Mouse (Mus musculus) yolk sac, embryonic 10.5 days (tissue): ENCODE data around the gene Dtl.
A peak's percentile ranks its signal among the peaks of the same experiment; 100 is the strongest.

Experiments used
- DNase-seq: peaks from one replicate; pipeline ENCODE4 v3.0.0-alpha.2; 2017; ENCODE audit warnings: low spot score

The Dtl gene

DNA sequence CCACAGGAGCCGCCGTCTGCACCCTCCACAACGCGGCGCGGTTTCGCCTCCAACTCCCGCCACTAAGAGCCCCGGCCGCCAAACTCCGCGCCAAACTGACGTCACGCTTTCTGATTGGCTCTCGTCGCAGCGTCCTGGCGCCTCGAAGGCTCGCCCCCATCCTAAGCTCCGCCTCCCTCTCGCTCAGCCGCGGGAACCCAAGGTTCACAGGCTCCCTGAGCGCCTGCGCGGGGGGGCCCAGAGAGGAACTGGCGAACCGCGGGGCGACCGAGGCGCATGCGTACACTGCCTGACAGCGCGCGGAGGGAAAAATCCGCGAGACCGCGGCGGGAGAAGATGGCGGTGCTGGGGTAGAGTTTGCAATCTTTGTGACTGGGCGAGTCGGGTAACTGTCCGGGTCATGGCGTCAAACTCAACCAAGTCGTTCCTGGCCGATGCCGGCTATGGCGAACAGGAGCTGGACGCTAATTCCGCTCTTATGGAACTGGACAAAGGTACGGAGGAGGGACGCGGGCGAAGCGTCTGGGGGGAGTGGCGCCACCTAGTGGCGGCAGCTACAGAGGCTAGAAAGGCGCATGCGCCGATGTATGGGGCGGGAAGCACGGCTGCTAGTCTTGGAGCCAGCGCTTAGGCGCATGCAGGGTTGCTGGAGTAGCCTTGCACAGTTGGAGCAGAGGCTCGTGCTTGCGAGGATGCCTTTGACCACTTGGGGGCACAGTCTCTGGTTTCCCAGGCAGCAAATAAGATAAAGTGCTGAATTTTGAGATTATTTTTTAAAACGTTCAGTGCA, at the start of gene Dtl, which contains the start of gene Ints7:
Dtl (minus strand) TSS at position 87 of the 790 bp plus-strand sequence.
Ints7 (plus strand) TSS at position 179 of the 790 bp plus-strand sequence.
- DNase-seq = peak; percentile 99

DNA sequence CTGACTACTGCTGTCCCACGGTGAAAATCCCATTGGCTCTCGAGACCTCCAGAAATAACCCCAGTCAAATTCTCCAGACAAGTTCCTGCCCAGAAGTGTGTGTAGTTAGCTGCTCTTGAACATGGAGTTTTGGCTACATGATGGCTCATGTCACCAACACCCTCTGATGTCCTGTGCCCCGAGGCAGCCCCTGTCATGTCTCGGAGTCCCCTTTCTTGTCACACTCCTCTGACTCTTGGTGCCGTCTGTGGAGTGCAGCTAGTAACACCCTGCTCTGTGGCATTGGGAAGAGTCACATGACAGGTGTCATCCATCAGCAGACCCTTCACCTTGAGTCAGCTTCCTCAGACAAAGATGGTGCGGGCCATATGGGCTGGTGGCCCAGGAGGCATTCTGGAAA, 49.7 kb upstream of the Dtl start:
- DNase-seq = no peak

DNA sequence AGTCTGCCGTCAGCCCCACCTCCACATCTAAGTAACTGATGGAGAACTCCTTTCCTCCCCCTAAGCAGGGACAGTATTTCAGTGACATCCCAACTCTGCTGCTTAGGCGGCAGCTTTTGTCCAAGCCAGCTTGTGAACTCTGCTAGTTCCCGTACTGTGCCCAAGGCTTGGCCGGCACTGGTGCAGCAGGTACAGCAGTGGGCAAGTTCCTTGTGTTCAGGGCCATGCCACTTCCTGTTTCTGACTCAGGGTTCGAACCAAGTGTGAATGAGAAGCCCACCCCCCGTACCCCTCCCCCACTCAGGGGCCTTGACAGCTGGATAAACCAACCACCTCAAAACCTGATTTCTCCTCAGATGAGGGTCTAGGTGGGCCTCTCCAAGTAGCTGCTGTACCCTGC, 49.1 kb upstream of the Dtl start:
- DNase-seq = no peak

DNA sequence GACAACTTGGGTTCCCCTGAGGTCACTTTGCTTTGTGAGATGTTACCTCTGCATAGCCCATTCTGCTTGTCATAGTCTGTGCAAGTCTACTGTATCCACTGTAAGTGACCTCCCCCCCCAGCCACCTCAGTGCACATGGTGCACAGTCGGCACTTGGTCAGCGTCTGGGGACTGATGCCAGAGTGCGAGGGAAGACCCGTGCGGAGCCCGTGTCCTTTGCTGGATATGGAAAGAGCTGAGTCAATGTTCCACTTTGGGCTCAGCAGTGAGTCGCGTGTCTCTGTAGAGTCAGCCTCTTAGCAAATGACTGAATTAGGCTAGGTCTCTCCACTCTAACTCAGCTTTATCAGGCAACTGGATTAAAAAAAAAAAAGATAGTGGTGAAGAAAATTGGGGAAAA, 47.5 kb upstream of the Dtl start:
- no peak for DNase-seq

DNA sequence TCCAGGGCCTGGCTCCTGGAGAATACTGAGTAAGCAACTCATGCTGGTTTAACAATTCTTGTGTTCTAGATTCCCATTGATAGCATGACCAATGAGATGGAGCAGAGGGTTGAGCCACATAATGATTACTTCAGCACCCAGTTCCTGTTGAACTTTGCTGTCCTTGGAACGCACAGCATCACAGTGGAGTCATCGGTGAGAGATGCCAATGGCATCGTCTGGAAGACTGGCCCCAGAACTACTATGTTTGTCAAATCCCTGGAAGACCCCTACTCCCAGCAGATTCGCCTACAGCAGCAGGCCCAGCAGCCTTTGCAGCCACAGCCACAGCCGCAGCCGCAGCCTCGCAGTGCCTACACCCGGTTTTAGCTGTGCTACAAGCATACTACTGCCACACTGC, 45.8 kb upstream of the Dtl start:
- no peak for DNase-seq

DNA sequence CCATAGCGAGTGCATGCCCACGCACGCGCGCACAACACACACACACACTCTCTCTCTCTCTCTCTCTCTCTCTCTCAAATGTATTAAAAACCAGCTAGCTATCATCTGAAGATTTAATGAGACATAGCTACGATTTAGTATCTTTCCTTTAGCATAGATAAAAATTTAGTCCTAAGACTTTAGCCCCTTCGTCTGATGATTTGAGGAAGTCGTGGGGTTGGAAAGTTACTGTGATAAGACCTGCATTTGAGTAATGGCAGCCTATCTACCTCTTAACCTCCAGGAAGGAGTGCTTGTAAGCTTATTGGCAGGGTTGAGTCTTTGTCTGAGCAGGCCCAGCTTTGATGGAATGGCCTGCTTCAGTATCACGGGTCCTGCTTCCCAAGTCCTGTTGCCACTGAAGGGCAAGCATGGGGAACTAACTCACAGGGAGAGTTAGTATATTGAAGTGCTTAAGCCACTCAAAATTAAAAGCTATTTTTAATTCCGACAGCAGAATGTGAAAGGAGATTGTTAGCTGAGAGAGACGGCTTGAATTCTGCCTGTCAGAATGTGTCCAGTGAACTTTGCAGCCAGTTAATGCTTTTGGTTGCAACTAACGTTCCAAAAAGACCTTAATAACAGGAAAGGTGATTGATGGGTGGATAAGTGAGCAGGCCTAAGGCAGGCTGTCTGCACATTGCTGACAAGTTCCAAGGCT, 42.9 kb upstream of the Dtl start:
- no peak for DNase-seq

DNA sequence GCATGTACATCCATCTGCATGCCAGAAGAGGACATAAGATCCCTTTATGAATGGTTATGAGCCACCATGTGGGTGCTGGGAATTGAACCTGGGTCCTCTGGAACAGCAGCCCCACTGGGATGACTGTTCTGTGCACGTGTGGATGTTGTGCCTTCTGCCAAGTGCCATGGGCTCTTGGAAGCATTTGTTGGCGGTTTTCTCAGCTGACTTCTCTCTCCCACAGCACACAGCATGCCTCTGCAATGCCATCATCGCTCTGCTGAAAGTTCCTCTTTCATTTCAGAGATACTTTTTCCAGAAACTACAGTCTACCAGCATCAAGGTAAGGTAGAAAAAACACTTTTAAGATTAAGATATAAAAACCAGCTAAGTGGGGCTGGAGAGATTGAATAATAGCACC, 42.2 kb upstream of the Dtl start:
- no peak for DNase-seq

DNA sequence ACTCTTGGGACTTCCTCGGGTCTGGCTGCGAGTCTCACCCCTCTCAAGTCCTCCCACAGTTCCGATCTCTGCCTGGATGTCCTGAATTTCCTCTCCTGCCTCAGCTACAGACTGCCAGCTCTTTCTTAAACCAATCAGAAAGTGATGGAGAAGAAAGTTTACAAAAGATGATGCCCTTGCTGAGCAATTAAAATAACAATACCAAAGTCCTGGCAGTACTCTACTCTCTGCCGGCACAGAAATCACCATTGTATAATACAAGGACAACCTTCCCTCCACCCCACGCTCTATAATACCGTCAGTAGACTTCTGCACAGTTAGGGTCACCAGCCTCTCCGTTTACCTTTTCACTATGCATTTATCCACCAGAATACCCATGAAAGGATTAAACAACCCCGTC, 40.9 kb upstream of the Dtl start:
- DNase-seq = no peak

DNA sequence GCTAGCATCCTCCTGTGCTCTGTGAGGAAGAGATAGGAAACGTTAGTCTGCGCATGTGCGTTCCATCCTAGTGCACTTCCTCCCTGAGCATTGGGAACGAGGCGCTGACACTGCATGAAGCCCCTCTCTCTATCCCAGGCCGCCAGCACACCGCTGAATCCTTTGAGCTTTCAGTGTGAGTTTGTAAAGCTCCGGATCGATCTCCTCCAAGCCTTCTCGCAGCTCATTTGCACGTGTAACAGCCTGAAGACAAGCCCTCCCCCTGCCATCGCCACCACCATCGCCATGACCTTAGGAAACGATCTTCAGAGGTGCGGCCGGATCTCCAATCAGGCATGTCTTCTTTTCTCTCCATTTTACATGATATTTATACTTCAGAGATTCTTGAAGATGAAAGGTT, 37.5 kb upstream of the Dtl start:
- DNase-seq = no peak

DNA sequence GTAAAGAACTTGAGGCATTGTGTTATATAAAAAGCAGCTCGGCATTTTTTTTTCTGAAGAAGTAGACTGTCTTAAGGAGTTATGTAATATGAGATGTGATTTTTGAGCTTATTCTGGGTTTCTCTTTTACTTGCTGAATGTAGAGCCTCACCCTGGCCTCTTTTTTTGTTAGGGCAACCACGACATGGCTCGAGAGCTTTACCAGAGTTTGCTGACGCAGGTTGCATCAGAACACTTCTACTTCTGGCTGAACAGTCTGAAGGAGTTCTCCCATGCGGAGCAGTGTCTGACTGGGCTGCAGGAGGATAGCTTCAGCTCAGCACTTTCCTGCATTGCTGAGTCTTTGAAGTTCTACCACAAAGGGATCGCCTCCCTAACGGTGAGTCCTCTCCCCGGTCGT, 36.3 kb upstream of the Dtl start:
- DNase-seq = no peak

DNA sequence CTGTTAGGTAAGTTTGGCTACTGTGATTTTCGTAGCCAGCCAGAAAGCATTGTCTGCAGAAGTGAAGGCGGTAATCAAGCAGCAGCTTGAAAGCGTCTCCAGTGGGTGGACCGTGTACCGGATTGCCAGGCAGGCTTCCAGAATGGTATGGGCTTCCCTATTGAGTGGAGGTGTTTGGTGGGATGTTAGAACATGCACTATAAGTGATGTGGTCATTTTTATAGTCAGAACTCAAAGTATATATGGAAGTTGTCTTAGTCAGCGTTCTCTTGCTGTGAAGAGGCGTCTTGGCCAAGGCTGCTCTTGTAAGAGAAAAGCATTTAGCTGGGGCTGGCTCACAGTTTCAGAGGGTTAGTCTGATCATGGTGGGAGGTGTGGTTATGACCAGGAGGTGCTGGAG, 35.0 kb upstream of the Dtl start:
- no peak for DNase-seq

DNA sequence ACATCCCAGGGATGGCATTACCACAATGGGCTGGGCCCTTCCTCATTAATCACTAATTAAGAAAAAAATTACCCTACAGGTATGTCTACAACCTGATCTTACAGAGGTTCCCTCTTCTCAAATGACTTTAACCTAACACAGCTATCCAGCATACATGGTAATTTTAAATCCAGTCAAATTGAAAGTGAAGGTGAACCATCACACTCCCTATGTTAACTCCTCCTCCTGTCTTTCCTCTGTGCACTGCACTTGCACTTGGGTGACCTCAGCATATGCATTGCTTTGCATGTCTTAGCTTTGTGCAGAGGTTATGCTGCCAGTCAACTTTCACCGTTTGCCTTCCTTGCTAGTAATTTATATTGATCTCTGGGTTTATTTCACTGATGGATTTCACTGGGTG, 34.2 kb upstream of the Dtl start:
- no peak for DNase-seq

DNA sequence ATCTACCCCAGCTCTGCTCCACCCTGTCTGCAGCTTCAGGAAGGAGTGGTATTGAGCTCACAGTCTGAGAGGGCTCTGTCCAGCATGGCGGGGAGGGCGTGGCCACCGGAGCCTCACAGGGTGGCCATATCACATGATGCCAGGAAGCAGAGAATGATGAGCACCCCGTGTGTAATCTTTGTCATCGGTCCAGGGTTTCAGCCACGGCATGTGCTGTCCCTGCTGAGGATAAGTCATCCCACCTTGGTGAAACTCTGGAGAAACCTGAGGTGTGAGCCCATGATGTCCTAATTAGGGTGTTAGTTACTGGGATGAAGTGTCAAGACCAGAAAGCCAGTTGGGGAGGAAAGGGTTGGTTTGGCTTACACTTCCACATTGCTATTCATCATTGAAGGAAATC, 33.7 kb upstream of the Dtl start:
- no peak for DNase-seq

DNA sequence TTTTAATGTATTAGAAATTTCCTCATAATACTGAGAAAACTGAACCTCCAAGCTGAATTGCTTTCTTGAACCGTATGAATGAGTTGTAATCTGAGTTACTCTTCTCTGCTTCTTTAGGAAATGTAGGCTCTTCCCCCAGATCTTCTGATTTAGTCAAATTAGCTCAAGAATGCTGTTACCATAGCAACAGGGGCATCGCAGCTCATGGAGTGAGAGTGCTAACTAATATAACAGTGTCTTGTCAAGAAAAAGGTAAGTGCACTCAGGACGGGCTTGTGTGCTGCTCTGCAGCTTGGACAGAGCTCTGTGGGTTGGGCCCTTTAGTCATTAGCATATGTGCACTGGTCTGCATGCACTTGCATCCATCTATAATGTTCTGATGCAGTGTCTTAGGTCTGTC, 29.3 kb upstream of the Dtl start:
- DNase-seq = no peak

DNA sequence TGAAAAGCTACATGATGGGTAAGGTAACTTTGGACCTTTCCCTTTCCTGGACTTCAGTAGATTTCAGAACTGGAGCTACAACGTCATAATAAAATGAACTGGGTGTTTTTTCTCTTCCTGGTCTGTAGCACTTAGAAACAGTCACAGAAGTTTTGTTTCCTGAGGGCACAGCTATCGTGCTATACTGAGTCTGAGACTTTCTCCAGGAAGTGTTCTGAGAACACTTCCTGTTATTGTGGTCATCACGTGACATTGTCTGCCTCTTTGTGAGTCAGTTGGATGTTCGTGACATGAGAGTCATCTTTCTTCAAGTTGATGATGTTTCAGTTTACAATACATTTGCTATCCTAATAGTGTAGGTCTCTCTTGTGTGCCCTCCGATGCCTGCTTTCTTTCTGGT, 23.9 kb upstream of the Dtl start:
- no peak for DNase-seq

DNA sequence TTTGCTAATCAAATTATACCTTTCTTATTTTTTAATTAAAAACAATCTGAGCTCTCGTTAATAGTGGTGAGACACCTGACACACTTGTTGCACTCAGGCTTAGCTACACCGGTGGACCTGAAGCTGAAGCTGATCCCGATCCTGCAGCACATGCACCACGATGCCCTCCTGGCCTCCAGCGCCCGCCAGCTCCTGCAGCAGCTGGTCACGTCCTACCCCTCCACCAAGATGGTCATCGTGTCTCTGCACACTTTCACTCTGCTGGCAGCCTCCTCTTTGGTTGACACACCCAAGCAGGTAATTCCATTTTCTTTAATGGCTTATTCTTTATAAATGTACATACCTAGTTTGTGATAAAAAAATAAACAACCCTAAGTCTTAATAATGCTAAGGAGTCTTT, 20.7 kb upstream of the Dtl start:
- DNase-seq = no peak

DNA sequence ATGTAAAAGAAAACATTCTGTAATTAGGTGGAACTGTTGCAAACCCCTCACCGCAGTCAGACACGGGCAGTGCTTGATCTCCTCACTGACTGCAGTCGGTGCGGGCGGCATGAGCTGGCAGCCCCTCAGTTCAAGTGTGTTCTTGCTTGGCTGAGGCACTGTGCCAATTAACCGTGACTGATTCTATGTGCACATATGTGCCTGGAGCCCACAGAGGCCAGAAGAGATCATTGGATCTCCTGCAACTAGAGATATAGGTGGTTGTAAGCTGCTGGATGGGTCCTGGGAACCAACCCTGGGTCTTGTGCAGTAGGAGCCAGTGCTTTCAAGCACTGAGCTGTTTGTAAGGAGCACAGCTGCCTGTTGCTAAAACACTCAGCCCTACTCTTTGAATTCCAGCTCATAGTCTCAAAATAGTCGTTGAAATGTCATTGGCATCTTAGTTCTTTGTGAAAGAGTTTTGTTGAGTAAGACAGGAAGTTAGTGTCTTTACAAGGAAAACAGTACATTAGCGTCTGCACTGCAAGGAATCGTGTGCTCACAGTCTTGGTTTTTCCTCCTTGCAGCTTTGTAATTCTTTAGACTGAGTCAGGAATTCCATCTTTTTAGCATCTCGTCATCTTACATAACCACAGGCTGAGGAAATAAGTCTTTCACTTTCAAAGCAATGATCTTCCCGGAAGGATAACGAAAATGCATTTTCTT, 16.8 kb upstream of the Dtl start:
- no peak for DNase-seq

DNA sequence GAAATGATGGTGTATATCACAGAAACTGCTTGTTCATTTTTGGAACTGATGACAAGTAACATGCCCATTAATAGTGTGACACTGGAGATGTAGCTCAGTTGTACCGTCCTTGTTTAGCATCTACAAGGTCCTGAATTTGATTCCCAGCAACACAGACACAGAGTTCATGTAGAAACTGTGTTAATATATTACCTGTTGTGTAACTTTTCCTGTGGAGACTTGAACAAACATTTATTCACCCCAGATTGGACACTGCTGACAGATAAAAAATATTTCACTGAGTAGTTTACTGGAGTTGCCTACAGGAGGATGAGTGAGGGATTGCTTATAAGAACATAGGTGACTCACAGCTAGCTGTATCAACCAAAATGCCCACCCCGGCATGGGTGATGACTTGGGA, 13.4 kb upstream of the Dtl start:
- DNase-seq = no peak

DNA sequence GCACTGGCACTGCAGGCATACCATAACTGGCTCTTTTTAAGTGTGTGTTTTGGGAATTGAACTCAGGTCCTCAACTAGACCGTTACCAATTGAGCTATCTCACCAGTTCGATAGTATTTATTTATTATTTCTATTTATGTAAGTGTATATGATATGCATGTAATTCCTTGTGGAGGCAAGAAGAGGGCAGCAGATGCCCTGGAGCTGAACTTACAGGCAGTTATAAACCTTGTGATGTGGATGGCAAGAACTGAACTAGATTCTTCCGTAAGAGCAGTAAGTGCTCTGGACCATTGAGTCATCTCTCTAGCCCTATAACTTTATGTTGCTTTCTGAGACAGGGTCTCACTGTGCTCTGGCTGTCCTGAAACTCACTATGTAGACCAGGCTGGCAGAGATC, 11.7 kb upstream of the Dtl start:
- DNase-seq = no peak

DNA sequence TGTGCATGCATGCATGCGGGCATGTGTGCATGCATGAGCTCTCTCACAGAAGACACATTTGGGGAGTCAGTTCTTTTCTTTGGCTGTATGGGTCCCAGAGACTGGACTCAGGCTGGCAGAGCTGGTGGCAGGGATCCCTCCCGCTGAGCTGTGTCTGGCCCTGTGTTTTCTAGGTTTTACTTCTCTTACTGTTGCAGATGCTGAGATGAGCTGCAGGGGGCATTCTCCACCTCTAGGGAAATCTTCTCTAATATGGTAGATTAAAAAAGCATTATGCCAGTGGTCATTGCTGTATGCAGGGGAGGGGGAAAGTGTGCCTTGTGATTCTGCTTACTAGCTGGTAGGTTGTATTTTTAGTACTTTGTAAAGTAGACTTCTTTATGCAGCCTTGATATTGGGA, 10.4 kb upstream of the Dtl start:
- DNase-seq = no peak

DNA sequence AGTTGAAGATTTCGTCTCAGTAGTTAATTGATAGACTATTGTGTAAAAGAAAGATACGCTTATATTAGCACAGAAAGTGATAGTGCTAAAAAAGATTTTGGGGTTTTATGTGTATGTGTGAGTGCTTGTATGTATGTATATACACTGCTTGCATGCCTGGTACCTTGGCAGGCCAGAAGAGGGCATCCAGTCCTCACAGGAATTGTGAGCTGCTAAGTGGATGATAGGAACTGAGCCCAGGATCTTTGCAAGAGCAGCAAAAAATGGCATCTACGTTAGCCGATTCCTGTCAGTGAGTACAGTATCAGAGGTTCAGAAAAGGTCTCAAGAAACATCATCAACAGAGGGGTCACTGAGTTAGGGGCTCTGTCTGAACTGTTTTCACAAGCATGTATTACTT, 9.1 kb upstream of the Dtl start:
- DNase-seq = no peak

DNA sequence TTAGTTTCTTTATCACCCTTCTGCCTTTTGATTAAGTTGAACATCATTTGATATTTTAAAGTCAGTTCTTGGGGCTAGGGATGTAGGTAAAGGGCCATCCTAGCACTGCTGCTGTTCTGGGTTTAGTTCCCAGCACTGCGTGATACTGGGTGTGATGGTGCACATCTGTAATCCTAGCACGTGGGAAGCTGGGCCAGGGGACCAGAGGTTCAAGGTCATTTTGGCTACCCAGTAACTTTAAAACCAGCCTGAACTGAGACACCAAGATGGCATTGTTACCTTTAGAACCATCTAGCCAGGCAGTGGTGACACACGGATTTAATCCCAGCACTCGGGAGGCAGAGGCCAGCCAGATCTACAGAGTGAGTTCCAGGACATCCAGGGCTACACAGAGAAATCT, 8.5 kb upstream of the Dtl start:
- no peak for DNase-seq

DNA sequence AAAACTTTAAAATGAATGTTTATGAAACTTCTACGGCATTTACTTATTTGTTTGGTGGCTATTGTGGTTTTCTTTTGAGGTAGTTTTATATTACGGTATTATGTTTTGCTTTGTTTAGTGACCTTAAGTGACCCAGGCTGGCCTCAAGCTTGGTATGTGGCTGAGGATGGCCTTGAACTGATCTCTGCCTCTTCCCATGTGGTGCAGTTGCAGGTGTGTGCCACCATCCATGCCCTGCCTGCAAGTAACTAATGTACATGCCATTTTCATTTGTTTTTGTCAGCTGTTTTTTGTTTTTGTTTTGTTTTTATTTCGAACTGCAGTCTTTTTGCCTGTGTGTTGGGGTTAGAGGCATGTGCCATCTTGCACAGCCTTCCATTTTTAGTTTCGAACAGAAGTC, 6.3 kb upstream of the Dtl start:
- DNase-seq = no peak
